Mouse (Mus musculus): Measurements from ENCODE around the gene Cct7. TPM values are rescaled to one million over a fixed set of nuclear protein-coding genes. Genes with fewer than 3 reads are reported as not detected.
A peak's percentile ranks its signal among the peaks of the same experiment; 100 is the strongest.

Gene Cct7
- polyA plus RNA-seq, 1 experiment from 2014 or later = 552 TPM

GRCm38 (mm10) chr6:85511286-85512055 lies 60.2 kb downstream of the Cct7 start:
- Histone ChIP-seq H3K9me3 (replicated peaks) (no peaks in the 10 kb centered on the region), H3K27ac (no peak overlapping the region), H3K4me3 (replicated peaks) (peak overlapping the region; percentile 46), H3K27me3 (peaks cover 91% of the 10 kb centered on the region), H3K9ac (no peak overlapping the region), H3K36me3 (no peaks in the 10 kb centered on the region), H3K4me2 (peak overlapping the region; percentile 81), H3K4me1 (peaks cover 28% of the 10 kb centered on the region)
- peak; percentile 46 for ATAC-seq (replicated peaks; ENCODE audit: low FRiP score)
- under 1% methylated on average over 83 of the region's 88 CpGs for WGBS

- no peak overlapping the region for H3K27ac ChIP-seq
- H3K9me3 ChIP-seq (replicated peaks) = no peaks in the 10 kb centered on the region
- peak overlapping the region; percentile 81 for H3K4me2 ChIP-seq
- peak overlapping the region; percentile 46 for H3K4me3 ChIP-seq (replicated peaks)
- H3K4me1 ChIP-seq = peaks cover 28% of the 10 kb centered on the region
- under 1% methylated on average over 35 of the region's 36 CpGs for WGBS
- ATAC-seq (replicated peaks; ENCODE audit: low FRiP score) = no peak
- no peak overlapping the region for H3K9ac ChIP-seq
- no peaks in the 10 kb centered on the region for H3K36me3 ChIP-seq
- H3K27me3 ChIP-seq = peaks cover 96% of the 10 kb centered on the region
Observed at GRCm38 (mm10) chr6:85512056-85512440, 60.7 kb downstream of the Cct7 start.

- no peaks in the 10 kb centered on the region for H3K9me3 ChIP-seq (replicated peaks)
- no peak overlapping the region for H3K9ac ChIP-seq
- peak; percentile 54; the same call in 1 of the 2 replicates for ATAC-seq (replicated peaks; ENCODE audit: low FRiP score)
- H3K27me3 ChIP-seq = peaks cover 98% of the 10 kb centered on the region
- no peak overlapping the region for H3K27ac ChIP-seq
- H3K36me3 ChIP-seq = no peaks in the 10 kb centered on the region
- H3K4me3 ChIP-seq (replicated peaks) = peak overlapping the region; percentile 46
- peaks cover 28% of the 10 kb centered on the region for H3K4me1 ChIP-seq
- peak overlapping the region; percentile 81 for H3K4me2 ChIP-seq
- WGBS = 1% methylated on average over 87 of the region's 90 CpGs
Observed at GRCm38 (mm10) chr6:85512577-85513530, 61.5 kb downstream of the Cct7 start.

- ATAC-seq (replicated peaks; ENCODE audit: low FRiP score) = peak; percentile 63
- Histone ChIP-seq H3K9ac (no peak within 1 kb of the TSS), H3K27me3 (peaks cover 99% of the 10 kb centered on the region), H3K9me3 (replicated peaks) (no peaks in the 10 kb centered on the region), H3K27ac (no peak within 1 kb of the TSS), H3K4me2 (peak within 1 kb of the TSS; percentile 81), H3K4me3 (replicated peaks) (peak within 1 kb of the TSS; percentile 46), H3K4me1 (peaks cover 28% of the 10 kb centered on the region), H3K36me3 (no peaks in the 10 kb centered on the region)
- WGBS = under 1% methylated on average over 38 of the region's 38 CpGs
Observed at GRCm38 (mm10) chr6:85513531-85513910, 62.2 kb downstream of the Cct7 start, which contains the start of gene Egr4. Egr4 (minus strand) TSS chr6:85513589.

GRCm38 (mm10) chr6:85515941-85516340 lies 64.6 kb downstream of the Cct7 start:
- H3K27ac ChIP-seq = no peak overlapping the region
- 73% methylated on average over 4 of the region's 4 CpGs for WGBS
- H3K4me1 ChIP-seq = peaks cover 28% of the 10 kb centered on the region
- H3K27me3 ChIP-seq = peaks cover 79% of the 10 kb centered on the region
- no peaks in the 10 kb centered on the region for H3K36me3 ChIP-seq
- no peak overlapping the region for H3K9ac ChIP-seq
- no peak for ATAC-seq (replicated peaks; ENCODE audit: low FRiP score)
- no peak overlapping the region for H3K4me3 ChIP-seq (replicated peaks)
- no peaks in the 10 kb centered on the region for H3K9me3 ChIP-seq (replicated peaks)
- H3K4me2 ChIP-seq = no peak overlapping the region

Other genes with a start within 250 kb of the Cct7 start
- 12.4 and 12.9 TPM in 2 replicates for gene Sfxn5, start 118.1 kb upstream of the Cct7 start, polyA plus RNA-seq (2015; fragmentation: Nextera tagmentation; extraction: Ambion mirVana)
- 12.1 and 13.8 TPM in 2 replicates for gene Rab11fip5, start 76.9 kb upstream of the Cct7 start, polyA plus RNA-seq (2015; fragmentation: Nextera tagmentation; extraction: Ambion mirVana)
- gene Noto, start 27.6 kb upstream of the Cct7 start, polyA plus RNA-seq (2015; fragmentation: Nextera tagmentation; extraction: Ambion mirVana) = not detected in 2 replicates
- gene Smyd5, start 19.5 kb upstream of the Cct7 start, polyA plus RNA-seq (2015; fragmentation: Nextera tagmentation; extraction: Ambion mirVana) = 69.3 and 75.1 TPM in 2 replicates
- gene Pradc1, start 456 bp downstream of the Cct7 start, polyA plus RNA-seq (2015; fragmentation: Nextera tagmentation; extraction: Ambion mirVana) = 37.2 and 38.3 TPM in 2 replicates
- 0.08 and 0.18 TPM in 2 replicates for gene Fbxo41, start 51.5 kb downstream of the Cct7 start, polyA plus RNA-seq (2015; fragmentation: Nextera tagmentation; extraction: Ambion mirVana)
- not detected in 2 replicates for gene Egr4, start 62.1 kb downstream of the Cct7 start, polyA plus RNA-seq (2015; fragmentation: Nextera tagmentation; extraction: Ambion mirVana)
- gene Alms1, start 136.0 kb downstream of the Cct7 start, polyA plus RNA-seq (2015; fragmentation: Nextera tagmentation; extraction: Ambion mirVana) = 5.3 and 6.1 TPM in 2 replicates